Mouse (Mus musculus) hindbrain, embryonic 10.5 days (tissue): Measurements from ENCODE around the gene Macf1. TPM values are rescaled to one million over a fixed set of nuclear protein-coding genes. Genes with fewer than 3 reads are reported as not detected.
A peak's percentile ranks its signal among the peaks of the same experiment; 100 is the strongest.

Experiments
- DNase-seq: peaks from one replicate; pipeline ENCODE4 v3.0.0-alpha.2; 2017; ENCODE audit warnings: low spot score
- H3K27ac ChIP-seq: fragments of 300-500 bp; sonication (generic); 2 replicates; pipeline ENCODE4 v1.5.1; 2016; ENCODE audit warnings: mild to moderate bottlenecking, moderate library complexity
- H3K27me3 ChIP-seq: fragments of 300-500 bp; sonication (generic); 2 replicates; pipeline ENCODE4 v1.6.1; 2016; ENCODE audit warnings: mild to moderate bottlenecking; ENCODE audit not compliant: poor library complexity, insufficient read depth, severe bottlenecking
- H3K36me3 ChIP-seq: fragments of 300-500 bp; sonication (generic); 2 replicates; pipeline ENCODE4 v1.6.1; 2016; ENCODE audit warnings: mild to moderate bottlenecking, moderate library complexity
- H3K4me1 ChIP-seq: fragments of 300-500 bp; sonication (generic); replicated peaks from 2 replicates; pipeline ENCODE4 v1.6.1; 2016; ENCODE audit warnings: mild to moderate bottlenecking
- H3K4me3 ChIP-seq: fragments of 300-500 bp; sonication (generic); 2 replicates; pipeline ENCODE4 v1.5.1; 2016; ENCODE audit warnings: mild to moderate bottlenecking, moderate library complexity
- H3K9me3 ChIP-seq: fragments of 300-500 bp; sonication (generic); 2 replicates; pipeline ENCODE4 v1.6.1; 2016; ENCODE audit warnings: mild to moderate bottlenecking, moderate library complexity
- WGBS: fragments of 180-500 bp; shearing (Covaris S2); methylation state at CpG from one replicate; pipeline ENCODE4 v1.1.7; 2016; 5-methylcytosine and 5-hydroxymethylcytosine counted together
- polyA plus RNA-seq: library from polyadenylated mRNA; unstranded; fragments of >200 nt; fragmentation: Nextera tagmentation; extraction: Ambion mirVana; gene quantifications from 2 replicates; pipeline ENCODE4 v1.2.1, GENCODE M21; 2016

The Macf1 gene
- polyA plus RNA-seq, 1 experiment from 2014 or later, result 36.5 TPM

DNA sequence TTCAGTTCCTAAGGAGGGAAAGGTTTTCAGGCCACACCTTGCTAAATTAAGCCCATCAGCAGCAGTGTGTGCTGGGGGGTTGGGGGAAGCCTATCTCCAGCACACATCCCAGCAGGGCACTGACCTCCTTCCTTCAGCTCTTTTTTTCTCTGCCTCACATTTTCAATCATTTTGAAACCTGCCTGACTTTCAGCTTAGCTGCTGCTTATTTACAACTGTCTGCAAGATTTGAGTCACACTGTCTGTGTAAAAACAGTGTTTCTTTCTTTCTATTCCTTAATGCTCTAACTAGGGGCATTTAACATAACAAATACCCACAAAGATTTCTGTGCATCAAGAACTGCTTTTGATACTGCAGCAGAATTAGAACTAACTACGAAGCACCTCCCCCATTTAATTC, 289.9 kb downstream of the Macf1 start:
- 88% methylated on average over 1 of the region's 1 CpGs for WGBS
- Histone ChIP-seq H3K4me3 (no peak overlapping the region), H3K27ac (no peak overlapping the region), H3K9me3 (no peaks in the 10 kb centered on the region), H3K4me1 (no peaks in the 10 kb centered on the region), H3K27me3 (no peaks in the 10 kb centered on the region), H3K36me3 (peaks cover 98% of the 10 kb centered on the region)
- DNase-seq, result no peak

DNA sequence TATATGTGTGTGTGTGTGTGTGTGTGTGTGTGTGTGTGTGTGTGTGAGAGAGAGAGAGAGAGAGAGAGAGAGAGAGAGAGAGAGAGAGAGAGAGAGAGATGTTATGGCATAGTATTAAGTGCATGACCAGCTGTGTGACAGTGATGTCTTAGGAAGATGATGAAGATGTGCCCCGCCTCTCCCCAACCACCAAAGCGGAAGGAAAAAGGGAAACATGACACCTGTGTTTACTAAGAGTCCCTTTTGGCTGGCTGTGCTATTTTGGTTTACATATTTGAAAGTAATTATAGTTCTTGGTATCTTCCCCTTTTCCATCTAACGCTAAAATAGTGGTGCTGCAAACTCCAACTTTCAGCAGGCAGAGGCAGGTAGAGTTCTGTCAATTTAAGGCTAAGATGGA, 291.2 kb downstream of the Macf1 start:
- DNase-seq, result no peak
- no peaks in the 10 kb centered on the region for H3K4me1 ChIP-seq
- H3K4me3 ChIP-seq, result no peak overlapping the region
- no peak overlapping the region for H3K27ac ChIP-seq
- H3K9me3 ChIP-seq, result no peaks in the 10 kb centered on the region
- peaks cover 99% of the 10 kb centered on the region for H3K36me3 ChIP-seq
- WGBS, result 90% methylated on average over 3 of the region's 3 CpGs
- H3K27me3 ChIP-seq, result no peaks in the 10 kb centered on the region

DNA sequence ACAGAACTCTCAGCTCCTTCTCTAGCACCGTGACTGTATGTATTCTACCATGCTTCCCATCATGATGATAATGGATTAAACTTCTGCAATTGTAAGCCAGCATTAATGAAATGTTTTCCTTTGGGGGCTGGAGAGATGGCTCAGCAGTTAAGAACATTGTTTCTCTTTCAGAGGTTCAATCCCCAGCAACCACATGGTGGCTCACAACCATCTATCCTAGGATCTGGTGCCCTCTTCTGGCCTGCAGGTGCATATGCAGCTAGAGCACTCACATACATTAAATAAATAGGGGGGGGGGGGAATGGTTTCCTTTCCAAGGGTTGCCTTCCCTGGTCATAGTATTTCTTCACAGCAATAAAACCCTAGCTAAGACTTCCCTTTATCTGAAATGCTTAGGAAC, 292.0 kb downstream of the Macf1 start:
- H3K27me3 ChIP-seq, result no peaks in the 10 kb centered on the region
- H3K27ac ChIP-seq, result no peak overlapping the region
- WGBS, result 98% methylated on average over 1 of the region's 1 CpGs
- H3K4me1 ChIP-seq, result no peaks in the 10 kb centered on the region
- H3K4me3 ChIP-seq, result no peak overlapping the region
- H3K9me3 ChIP-seq, result no peaks in the 10 kb centered on the region
- H3K36me3 ChIP-seq, result peaks cover 99% of the 10 kb centered on the region
- no peak for DNase-seq

DNA sequence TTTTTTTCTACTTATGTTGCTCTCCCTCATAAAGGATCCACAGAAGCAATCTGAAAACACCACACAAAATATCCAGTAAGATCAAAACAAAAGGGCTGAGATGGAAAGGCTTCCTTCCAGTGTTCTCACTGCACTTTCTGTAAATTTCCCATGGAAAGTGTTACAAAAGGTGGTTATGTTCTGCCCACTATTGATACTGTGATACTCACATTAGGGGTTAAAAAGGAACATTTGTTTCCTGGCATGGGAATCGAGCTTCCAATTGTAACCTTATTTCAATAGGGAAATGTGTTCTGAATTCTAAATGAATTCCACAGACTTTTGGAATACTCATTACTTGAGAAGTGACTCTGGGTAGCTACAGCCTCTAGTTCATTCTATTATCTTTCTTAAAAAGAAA, 299.1 kb downstream of the Macf1 start:
- peak overlapping the region; percentile 40 for H3K27ac ChIP-seq
- no peak overlapping the region for H3K4me3 ChIP-seq
- peaks cover 100% of the 10 kb centered on the region for H3K36me3 ChIP-seq
- 66% methylated on average over 1 of the region's 1 CpGs for WGBS
- no peak for DNase-seq
- no peaks in the 10 kb centered on the region for H3K4me1 ChIP-seq
- no peaks in the 10 kb centered on the region for H3K27me3 ChIP-seq
- H3K9me3 ChIP-seq, result no peaks in the 10 kb centered on the region

DNA sequence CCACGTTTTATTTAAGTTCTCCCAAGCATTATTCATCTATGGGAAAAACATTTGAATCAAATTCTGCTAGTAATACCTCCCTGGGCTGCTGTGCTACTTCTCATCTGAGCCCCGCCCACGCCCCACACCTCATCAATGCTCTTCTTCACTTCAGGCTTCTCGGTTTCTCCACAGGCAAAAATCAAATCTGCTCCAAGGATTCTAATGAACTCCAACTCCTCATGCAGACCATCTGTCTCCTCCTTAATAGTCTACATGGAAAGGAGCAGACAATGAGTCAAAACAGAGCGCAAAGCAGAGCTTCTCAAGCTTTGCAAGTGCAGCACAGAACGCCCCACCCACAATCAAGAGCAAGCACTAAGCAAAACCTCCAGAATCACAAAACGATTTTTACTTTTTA, 301.0 kb downstream of the Macf1 start:
- H3K36me3 ChIP-seq, result peaks cover 97% of the 10 kb centered on the region
- no peaks in the 10 kb centered on the region for H3K27me3 ChIP-seq
- H3K4me3 ChIP-seq, result no peak overlapping the region
- 96% methylated on average over 7 of the region's 7 CpGs for whole genome bisulfite sequencing
- no peaks in the 10 kb centered on the region for H3K4me1 ChIP-seq
- H3K27ac ChIP-seq, result no peak overlapping the region
- no peaks in the 10 kb centered on the region for H3K9me3 ChIP-seq
- no peak for DNase-seq

DNA sequence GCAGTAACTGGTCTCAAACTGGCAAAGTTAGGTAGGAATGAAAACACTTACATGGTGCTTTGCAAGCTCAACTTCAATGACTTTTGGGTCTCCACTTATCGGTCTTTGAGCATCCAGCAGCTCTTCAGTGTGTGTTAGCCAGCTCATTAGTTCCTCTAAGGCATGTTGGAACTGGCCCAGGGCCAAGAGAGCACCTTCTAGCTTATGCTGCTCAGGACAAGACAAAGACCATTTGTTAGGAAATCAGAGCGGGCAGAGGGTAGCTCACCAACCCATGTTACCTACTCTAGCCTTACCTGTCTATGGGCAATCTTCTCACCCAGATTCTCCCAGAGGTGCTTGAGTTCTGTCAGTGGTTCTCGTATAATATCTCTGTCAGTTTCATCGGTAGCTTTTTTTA, 302.1 kb downstream of the Macf1 start:
- H3K27me3 ChIP-seq, result no peaks in the 10 kb centered on the region
- no peaks in the 10 kb centered on the region for H3K9me3 ChIP-seq
- no peak overlapping the region for H3K27ac ChIP-seq
- 95% methylated on average over 4 of the region's 4 CpGs for WGBS
- H3K4me3 ChIP-seq, result no peak overlapping the region
- no peaks in the 10 kb centered on the region for H3K4me1 ChIP-seq
- no peak for DNase-seq
- peaks cover 97% of the 10 kb centered on the region for H3K36me3 ChIP-seq

DNA sequence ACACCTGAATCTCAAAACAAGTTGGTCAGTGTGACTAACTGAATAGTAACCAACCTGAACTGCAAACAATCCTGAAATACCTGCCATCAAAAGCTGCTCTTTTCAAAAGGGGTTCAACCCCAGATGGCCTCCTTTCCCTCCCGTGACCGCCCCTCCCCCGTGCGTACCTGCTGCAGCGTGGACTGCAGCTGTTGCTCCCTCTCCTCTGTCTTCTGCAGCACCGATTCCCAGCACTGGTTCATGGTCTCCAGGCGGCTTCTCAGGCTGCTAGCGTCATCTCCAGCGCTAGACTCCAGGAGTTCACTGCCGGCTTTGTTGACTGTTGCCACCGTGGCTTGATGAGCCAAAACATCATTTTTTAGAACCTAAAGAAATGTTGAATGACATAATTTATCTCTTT, 302.6 kb downstream of the Macf1 start:
- peaks cover 97% of the 10 kb centered on the region for H3K36me3 ChIP-seq
- no peak for DNase-seq
- H3K27me3 ChIP-seq, result no peaks in the 10 kb centered on the region
- no peaks in the 10 kb centered on the region for H3K4me1 ChIP-seq
- WGBS, result 94% methylated on average over 11 of the region's 11 CpGs
- H3K27ac ChIP-seq, result no peak overlapping the region
- no peak overlapping the region for H3K4me3 ChIP-seq
- no peaks in the 10 kb centered on the region for H3K9me3 ChIP-seq

DNA sequence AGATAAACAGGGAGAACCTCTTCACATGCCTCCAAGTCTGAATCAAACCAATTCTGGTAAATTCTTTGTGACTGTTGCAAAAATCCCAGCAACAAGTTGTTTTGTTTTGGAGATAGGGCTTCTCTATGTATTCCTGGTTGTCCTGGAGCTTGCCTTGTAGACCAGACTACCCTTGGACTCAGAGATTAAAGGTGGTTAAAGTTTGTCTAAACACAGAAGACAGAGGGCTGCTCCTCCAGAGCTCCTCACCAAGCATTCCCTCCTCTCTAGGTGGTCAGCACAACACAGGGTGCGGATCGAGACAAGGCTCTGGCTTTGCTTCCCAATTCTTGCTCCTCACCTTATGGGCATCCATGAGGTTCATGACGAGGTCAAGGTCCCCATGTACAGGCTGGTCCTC, 308.1 kb downstream of the Macf1 start:
- no peak overlapping the region for H3K27ac ChIP-seq
- no peaks in the 10 kb centered on the region for H3K9me3 ChIP-seq
- WGBS, result 94% methylated on average over 3 of the region's 3 CpGs
- DNase-seq, result no peak
- H3K4me1 ChIP-seq, result no peaks in the 10 kb centered on the region
- H3K36me3 ChIP-seq, result peaks cover 97% of the 10 kb centered on the region
- H3K27me3 ChIP-seq, result no peaks in the 10 kb centered on the region
- H3K4me3 ChIP-seq, result no peak overlapping the region

DNA sequence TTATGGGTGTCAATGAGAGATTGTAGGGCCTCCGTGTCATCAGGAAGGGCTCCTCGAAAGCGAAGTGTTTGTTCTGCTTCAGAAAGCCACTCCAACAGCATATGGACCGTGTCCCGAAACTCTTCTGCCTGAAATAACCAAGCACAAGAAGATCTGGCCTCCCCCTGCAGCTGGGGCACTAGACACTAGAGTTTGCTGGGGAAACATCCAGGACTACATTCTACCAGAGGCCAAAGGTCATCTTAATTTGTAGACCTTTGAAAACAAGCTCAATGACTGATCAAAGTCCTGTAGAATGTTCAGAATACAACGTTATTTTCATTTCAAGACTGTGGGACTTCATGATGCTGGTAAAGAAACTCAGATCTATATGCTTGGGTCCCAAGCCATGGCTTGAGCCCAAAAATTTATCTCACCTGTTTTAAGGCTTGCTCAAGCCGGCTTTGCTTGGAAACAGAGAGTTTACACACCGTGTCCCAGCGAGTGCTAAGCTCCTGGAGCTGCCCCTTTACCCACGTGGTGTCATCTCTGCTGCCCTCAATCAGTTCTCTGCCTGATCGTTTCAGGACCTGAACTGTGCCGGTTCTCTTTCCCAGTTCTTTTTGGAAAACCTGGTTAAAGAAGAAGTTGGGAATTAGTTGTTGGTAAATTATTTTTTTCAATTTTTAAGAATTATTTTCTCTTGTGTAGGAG, 309.7 kb downstream of the Macf1 start:
- H3K36me3 ChIP-seq, result peaks cover 99% of the 10 kb centered on the region
- 94% methylated on average over 12 of the region's 12 CpGs for WGBS
- no peaks in the 10 kb centered on the region for H3K4me1 ChIP-seq
- DNase-seq, result no peak
- no peak overlapping the region for H3K4me3 ChIP-seq
- H3K27ac ChIP-seq, result no peak overlapping the region
- H3K9me3 ChIP-seq, result no peaks in the 10 kb centered on the region
- no peaks in the 10 kb centered on the region for H3K27me3 ChIP-seq

DNA sequence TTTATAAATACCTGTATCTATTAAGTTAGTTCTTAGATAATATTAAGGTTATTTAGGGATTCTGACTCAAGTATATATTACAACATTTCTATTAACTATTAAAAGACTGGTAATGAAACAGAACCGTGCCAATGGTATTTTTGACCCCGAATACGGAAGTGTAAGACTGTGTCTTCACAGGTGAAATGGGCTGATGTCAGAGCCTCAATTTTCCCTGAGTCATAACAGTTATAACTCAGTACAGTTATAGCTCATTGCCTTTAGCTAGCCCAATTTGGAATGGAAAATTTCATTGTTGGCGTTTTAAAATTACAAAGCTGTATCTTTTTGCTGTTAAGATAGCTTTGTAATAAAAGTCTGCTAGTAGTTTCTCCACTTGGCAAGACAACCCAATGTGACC, 320.6 kb downstream of the Macf1 start:
- Histone ChIP-seq H3K27me3 (no peaks in the 10 kb centered on the region), H3K36me3 (peaks cover 96% of the 10 kb centered on the region), H3K4me3 (no peak overlapping the region), H3K4me1 (no peaks in the 10 kb centered on the region), H3K9me3 (no peaks in the 10 kb centered on the region), H3K27ac (no peak overlapping the region)
- WGBS, result 96% methylated on average over 4 of the region's 4 CpGs
- DNase-seq, result no peak

DNA sequence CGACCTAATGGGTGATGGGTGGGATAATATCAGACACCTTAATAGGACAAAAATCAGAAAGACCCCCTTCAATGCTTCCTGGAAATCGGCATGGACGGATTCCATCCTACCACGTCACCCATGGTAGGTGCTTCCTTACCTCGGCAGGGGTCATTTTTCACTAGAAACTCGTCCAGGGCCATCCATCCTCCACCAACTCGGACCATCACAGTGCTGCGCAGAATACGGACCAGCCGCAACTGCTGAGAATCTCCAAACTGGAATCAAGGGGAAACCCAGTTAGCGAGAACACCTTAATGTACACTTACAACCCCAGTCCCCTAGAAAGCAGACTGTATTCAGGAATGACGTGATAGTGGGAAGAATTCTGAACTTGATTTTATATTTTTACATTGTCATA, 323.4 kb downstream of the Macf1 start:
- Histone ChIP-seq H3K4me3 (no peak overlapping the region), H3K4me1 (no peaks in the 10 kb centered on the region), H3K27me3 (no peaks in the 10 kb centered on the region), H3K36me3 (peaks cover 96% of the 10 kb centered on the region), H3K27ac (no peak overlapping the region), H3K9me3 (no peaks in the 10 kb centered on the region)
- no peak for DNase-seq
- 95% methylated on average over 12 of the region's 12 CpGs for WGBS

DNA sequence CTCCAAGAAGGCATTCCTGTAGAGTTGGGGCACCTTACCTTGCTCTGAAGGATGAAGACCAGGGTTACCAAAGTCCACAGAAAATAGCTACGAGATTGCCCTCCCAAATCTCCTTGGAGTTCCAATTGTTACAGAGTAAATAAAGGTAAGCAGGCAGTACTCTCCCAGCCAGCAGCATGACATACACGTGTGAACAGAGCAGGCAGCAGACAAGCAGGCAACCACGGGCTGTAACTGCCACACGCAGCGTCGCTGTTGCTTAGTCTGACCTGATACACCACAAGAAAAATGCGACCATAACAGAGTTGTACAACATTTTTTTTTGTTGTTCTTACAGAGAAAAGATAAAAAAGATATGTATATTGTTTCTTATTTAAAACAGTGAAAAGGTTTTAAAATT, 325.5 kb downstream of the Macf1 start:
- 97% methylated on average over 7 of the region's 7 CpGs for WGBS
- H3K36me3 ChIP-seq, result peaks cover 96% of the 10 kb centered on the region
- no peaks in the 10 kb centered on the region for H3K27me3 ChIP-seq
- DNase-seq, result no peak
- H3K4me1 ChIP-seq, result no peaks in the 10 kb centered on the region
- no peak overlapping the region for H3K4me3 ChIP-seq
- no peaks in the 10 kb centered on the region for H3K9me3 ChIP-seq
- no peak overlapping the region for H3K27ac ChIP-seq

DNA sequence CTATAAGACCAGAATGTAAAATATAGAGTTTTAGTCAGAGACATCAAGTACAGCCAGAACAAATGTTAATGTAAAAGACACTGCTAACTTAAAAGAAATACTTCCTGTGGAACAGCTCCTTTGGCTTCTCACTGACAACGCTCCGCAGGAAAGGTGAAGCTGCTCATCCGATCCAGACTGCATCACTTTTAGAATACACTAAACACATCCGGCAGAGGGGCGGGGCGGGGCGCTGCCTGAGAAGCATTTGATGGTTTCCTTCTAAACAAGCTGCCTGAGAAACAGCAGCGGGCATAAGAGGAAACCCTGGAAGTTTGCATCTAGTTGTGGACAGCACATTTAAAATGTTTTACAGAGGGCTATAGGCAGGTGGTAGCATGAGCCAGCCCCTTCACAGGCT, 328.2 kb downstream of the Macf1 start:
- no peaks in the 10 kb centered on the region for H3K4me1 ChIP-seq
- 95% methylated on average over 8 of the region's 8 CpGs for WGBS
- no peak for DNase-seq
- H3K9me3 ChIP-seq, result no peaks in the 10 kb centered on the region
- no peak overlapping the region for H3K27ac ChIP-seq
- H3K27me3 ChIP-seq, result no peaks in the 10 kb centered on the region
- peaks cover 96% of the 10 kb centered on the region for H3K36me3 ChIP-seq
- H3K4me3 ChIP-seq, result no peak overlapping the region

DNA sequence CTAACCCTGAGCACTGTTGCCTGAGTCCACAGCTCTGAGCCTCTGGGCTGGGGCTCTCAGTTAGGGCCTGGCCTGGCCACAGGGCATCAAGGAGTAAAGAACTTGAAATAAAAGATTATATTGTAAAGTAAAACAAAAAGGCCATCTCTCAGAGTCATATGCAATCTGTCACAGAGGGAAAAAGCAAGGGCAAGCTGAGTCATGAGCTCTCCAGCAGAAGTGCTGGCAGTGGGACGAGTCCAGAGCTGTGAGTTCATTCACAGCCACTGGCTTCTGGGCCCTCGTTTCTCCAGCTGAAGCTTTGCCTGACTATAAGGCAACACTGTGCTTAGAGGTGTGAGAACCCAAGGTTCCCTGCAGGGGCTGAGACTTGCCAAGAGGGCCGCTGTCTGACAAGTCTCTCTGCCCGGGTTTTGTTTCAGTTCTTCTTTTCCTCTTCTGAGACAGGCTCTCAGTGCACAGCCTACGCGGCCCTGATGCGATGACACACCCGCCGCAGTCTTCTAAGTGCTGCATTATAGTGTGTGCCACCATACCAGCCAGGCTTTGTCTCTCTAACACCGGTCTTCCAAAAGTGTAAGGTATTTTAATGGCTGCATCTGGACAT, 330.8 kb downstream of the Macf1 start:
- Histone ChIP-seq H3K27me3 (no peaks in the 10 kb centered on the region), H3K4me3 (no peak overlapping the region), H3K4me1 (no peaks in the 10 kb centered on the region), H3K27ac (no peak overlapping the region), H3K36me3 (peaks cover 100% of the 10 kb centered on the region), H3K9me3 (no peaks in the 10 kb centered on the region)
- no peak for DNase-seq
- WGBS, result 91% methylated on average over 10 of the region's 10 CpGs
